Mouse (Mus musculus) kidney, postnatal 4 days (tissue): ENCODE data around the gene Olfr506.
"Not testable (repeated sequence)": the region's sequence is repeated elsewhere in the genome, so short reads cannot be mapped to it uniquely, and the experiment has no call there.

Experiments
- DNase-seq, 2 experiments: peaks; one replicate each; pipeline ENCODE4 v3.0.0; 2021; ENCODE audit warnings: mixed read lengths in 2 of 2

Gene Olfr506

DNA sequence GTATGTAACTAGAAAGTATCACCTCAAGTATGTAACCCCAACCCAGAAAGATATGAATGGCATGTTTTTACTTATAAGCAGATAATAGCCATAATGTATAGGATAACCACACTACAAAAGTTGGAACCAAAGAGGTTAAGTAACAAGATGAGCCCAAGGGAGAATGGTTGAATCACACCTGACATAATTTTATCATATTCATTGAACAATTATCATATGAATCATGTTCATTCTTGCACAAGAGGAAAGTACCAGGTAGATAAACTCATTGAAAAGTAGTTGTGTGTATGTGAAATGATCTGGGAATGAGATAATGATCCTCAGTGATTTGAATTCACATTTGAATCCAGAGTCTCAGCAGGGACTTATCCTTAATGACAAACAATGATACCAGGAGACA lies at the start of gene Olfr506:
Gene Olfr506, plus strand, starts transcription at position 301 of the 400 bp plus-strand sequence.
- DNase-seq: no peak

DNA sequence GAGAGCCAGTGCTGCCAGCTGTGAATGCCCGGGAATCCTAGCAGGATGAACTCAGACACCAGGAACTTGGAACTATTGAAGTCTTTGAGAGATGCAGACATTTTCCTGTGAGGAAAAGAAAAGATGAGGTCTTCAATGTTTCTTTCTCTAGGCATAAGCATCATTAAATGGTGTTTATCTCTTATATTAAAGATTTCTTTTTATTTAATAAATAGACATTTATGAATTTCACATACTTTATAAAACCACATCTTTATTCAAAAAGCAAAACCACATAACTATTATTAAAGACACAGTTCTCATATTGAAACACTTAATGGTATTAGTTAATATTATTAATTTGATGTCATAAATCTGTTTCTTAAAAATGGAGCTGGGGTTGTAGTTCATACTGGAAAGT lies 44.9 kb upstream of the Olfr506 start, which contains the start of gene Olfr504:
Gene Olfr504, minus strand, starts transcription at position 101 of the 400 bp plus-strand sequence.
- no peak for DNase-seq

DNA sequence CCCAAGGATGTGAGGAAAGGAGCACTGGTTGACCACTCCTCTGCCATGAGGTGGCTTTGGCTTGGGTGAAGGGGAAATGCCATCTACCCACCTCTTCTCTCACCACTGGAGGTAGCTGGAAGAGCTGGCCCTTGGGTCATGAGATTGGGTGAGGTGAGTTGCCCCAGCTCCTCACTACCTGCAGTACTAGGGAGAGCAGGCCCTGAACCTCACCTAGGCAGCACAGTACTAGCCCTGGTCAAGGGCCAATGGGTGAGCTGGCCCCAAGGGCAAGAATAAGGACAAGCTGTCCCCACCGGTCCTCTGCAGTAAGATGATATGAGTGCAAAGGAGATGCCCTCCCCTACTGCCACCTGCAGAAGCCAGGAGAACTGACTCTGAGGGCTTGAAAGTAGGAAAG lies 20.8 kb upstream of the Olfr506 start:
- DNase-seq: no peak

DNA sequence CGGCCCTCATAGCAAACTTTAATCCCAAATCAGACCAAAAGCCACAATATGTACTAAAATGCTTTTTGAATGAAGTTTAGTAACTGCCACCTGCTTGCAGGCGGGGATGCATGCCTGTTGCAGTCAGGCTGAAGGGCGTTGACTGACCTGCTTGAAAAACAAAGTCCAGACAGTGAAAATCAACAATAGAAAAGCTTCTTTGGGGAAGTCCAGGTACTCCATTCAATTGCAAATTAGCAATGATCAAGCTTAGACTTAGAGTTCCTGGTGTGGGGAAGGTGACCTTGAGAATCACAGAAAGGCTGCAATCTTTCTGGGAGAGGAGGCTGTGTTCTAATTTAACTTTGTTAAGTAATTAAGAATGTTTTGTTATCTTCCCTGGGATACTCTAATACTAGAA lies 8.7 kb upstream of the Olfr506 start:
- not testable (repeated sequence) for DNase-seq

DNA sequence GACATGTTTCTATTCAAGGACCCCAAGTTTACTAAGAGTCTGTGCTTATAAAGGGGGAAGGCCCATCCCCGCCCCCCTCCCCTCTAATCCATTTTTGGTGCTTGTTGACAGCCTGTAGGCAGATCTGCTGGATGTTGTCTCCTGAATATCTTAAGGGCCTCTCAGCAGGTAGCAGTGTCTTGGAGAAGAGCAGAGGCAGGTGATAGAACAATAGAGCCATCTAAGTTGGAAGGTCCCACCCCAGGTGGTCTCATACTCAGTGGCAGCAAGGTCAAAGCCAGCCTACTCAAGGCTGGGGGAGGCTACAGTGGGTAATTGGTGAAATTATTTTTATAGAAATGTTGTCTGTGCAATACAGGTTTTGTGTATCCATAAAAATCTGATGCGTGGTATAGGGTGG lies 3.5 kb downstream of the Olfr506 start:
- DNase-seq: no peak

DNA sequence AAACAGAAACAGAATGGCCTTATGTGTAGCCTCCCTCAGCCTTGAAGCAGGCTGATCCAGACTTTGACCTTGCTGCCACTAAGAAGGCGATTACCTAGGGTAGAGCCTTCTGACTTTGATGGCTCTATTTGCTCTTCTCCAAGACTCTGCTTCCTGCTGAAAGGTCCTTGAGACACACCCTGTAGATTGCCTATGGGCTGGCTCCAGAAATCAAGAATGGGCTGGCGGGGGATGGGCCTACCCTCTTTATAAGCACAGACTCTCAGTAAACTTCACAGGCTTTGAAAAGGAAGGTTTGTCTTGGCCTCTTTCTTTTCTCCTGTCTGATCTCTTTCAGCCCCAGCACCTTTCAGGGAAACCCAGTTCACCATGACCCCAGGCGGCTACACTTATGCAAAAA lies 6.2 kb downstream of the Olfr506 start:
- not testable (repeated sequence) for DNase-seq

DNA sequence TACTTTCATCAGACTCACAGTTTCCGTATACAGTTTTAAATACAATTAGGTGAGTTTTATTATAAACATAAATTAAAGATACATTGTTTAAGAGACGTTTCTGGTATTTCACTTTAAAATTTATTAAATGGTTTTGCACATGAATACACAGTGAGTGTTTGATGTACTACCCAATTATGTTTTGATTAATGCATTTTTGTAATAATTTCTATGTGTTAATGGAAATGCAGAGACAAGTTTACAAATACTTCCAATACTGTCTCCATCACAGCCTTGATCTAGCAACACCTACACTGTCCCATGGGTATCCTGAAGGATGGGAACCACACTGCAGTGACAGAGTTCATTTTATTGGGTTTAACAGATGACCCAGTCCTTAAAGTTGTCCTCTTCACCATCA lies 10.9 kb downstream of the Olfr506 start, which contains the start of gene Olfr507:
Gene Olfr507, plus strand, starts transcription at position 301 of the 400 bp plus-strand sequence.
- no peak for DNase-seq

DNA sequence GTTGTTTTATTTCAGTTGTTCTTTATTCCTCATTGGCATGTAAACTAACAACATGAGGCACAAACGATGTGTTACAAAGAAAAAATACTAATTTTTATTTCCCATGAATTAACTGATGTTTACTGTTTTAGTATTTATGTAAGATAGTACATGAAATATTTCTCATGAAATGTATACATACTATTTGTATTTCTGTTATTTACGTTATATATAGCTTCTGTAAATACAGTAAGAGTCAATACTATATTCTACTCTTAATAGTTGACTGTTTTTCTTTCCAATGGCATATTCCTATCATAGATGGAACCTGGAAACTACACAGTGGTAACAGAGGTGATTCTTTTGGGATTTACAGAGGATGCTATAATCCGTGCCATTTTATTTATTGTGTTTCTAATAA lies 19.1 kb downstream of the Olfr506 start, which contains the start of gene Olfr508:
Gene Olfr508, plus strand, starts transcription at position 301 of the 400 bp plus-strand sequence.
- DNase-seq: no peak

DNA sequence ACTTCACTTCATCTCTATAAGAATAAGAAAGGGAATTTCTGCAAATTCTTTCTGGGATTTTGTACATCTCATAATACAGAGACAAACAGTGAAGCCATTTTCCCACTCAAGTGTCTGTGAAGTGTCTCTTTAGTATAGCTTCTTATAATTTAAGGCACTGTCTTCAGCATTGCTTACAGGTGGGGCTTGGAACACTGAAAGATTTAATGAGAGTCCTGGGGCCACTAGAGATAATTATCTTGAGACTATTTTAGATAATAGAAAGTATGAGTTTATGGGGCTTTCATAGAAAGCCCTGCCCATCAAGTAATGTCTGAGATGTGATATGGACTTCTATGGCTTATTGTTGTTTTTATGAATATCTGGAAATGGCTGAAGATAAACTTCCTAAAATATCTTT lies 41.2 kb downstream of the Olfr506 start, which contains the start of gene Olfr509:
Gene Olfr509, minus strand, starts transcription at position 101 of the 400 bp plus-strand sequence.
- no peak for DNase-seq

DNA sequence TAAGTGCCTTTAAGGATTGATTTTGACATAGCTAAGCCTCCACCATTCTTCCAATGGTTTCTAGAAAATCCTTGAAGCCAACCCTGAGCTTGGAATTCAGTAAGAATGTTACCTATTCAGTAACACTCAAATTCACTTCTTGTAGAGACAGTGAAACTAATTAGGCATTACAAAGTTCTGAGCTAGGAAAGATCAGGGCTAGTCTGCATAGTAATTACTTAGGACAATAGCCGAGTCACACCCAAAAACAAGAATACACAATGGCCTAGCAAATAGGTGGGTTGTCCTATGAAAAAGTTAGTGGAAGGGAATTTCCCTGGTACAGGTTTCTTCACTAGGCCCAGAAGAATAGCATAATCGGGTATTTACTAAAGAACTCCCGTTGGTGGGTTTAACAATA lies 51.8 kb downstream of the Olfr506 start:
- no peak for DNase-seq
